Mouse (Mus musculus): ENCODE data around the gene Mgrn1.

Mgrn1 gene

DNA sequence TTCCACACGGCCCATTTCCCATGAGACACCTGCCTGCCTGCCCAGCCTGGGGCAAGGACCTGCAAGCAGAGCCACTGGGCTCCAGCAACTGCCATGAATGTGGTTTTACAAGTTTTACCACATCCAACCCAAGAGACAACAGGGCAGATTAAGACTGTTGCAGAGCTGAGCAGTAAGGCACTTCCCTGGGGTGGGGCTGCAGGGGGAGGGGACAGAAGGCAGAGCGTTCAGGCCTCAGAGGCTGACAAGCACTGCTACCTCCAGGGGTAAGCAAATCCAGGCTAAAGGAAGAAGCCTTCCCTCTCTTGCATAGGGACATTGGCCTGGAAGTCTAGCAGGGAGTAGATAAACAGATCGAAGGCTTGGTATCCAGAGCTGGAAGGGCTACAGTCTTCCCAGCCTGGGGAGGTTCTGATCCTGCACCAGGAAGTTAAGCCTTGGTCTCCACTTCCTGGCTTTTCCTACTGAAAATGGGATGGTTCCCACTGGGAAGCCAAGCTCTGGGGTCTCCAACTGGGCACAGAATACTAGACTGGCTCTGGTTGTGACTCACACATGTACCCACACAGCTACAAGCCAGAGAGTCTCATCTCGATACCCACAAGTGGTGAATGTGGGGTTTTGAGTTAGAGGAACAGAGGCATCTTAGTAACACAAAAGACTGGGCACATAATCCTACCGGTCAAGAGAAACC, 7.7 kb upstream of the Mgrn1 start:
- CTCF ChIA-PET, result no interaction called here

DNA sequence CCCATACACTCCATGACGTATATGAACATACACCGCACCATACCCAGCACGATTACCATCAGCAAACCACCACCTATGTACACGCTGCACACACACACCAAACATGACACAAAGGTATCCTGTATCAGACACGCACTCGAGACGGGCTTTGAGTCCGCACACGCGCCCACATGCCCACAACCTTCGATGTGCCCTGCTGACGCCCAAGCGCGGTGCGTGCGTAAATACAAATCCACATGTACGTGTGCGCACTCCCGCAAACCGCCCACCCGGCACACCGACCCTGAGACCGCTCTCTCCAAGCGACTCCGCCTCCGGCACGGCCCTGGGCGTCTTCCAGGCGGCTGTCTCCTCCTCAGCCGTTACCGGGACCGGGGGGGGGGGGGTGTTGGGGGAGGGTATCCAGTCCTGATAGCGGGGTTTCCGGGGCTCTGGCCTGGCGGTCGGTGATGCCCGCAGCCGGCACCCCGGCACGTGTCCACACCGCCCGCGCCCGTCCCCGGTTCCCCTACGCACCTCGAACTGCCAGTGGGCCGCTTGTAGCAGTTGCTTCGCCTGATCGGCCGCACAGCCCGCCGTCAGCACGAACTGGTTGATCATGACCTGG, 6.8 kb upstream of the Mgrn1 start:
- CTCF ChIA-PET, result interaction anchor here (0.7 to 1.7 kb wide), 2 partner anchors 34 to 60 kb away, joined by 3 to 10 read pairs; no protein-coding TSS in a partner anchor

DNA sequence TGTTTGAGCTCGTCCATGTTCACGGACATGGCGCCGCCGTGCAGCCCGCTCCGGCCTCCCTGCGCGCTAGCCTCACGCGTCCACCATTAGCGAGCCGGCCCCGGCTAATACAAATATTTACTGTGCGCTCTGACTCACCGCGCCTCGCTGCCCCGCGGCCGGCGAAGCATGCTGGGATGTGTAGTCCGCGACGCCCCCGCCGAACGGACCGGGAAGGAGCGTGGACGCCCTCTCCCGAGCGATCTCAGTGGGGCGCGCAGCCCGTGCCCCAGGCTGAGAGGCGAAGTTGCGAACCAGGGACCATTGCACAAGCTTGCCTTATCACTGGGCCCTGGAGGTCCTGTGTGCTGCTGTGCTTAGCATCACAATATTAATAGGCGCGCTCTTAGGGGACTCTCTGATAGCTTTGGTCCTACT, 6.3 kb upstream of the Mgrn1 start:
- CTCF ChIA-PET, result interaction anchor here (0.5 to 1.7 kb wide), 4 partner anchors 15 to 216 kb away, joined by 3 to 12 read pairs (median 10); no protein-coding TSS in a partner anchor

DNA sequence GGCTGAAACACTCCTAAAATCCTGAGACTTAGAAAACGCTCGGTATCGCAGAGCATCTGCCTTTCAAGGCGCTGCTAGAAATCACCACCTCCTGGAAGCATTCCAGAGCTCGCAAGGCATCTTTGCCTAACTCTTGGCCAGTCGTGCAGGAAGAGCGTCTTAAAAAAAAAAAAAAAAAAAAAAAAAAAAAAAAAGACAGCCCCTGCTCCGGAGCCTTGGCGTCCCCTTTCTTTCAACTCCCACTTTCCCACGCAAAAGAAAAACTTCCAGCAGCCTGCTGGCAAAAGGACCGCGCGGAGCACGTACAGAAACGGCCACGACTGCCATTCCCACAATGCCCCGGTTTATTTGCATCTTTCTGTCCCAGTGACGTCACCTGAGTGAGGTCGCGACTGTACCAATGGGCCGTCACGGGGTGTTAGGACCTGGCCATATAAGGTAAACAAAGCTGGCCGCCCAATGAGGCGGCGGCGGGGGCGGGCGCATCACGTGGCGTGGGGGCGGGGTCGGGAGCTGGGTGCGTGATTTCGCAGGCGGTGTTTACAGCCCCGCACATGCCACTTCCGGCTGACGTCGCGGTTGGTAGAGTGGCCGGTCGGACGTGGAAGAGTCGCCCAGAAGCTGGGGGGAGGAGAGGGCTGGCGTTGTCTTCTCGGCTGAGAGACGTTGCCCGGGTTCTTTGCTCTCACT, 5.8 kb upstream of the Mgrn1 start, which contains the start of gene Ubald1:
Gene Ubald1, minus strand, starts transcription at position 180 of the 690 bp plus-strand sequence.
- CTCF ChIA-PET, result interaction anchor here (0.5 to 1.7 kb wide), 3 partner anchors 14 to 216 kb away, joined by 9 to 12 read pairs (median 10); no protein-coding TSS in a partner anchor

DNA sequence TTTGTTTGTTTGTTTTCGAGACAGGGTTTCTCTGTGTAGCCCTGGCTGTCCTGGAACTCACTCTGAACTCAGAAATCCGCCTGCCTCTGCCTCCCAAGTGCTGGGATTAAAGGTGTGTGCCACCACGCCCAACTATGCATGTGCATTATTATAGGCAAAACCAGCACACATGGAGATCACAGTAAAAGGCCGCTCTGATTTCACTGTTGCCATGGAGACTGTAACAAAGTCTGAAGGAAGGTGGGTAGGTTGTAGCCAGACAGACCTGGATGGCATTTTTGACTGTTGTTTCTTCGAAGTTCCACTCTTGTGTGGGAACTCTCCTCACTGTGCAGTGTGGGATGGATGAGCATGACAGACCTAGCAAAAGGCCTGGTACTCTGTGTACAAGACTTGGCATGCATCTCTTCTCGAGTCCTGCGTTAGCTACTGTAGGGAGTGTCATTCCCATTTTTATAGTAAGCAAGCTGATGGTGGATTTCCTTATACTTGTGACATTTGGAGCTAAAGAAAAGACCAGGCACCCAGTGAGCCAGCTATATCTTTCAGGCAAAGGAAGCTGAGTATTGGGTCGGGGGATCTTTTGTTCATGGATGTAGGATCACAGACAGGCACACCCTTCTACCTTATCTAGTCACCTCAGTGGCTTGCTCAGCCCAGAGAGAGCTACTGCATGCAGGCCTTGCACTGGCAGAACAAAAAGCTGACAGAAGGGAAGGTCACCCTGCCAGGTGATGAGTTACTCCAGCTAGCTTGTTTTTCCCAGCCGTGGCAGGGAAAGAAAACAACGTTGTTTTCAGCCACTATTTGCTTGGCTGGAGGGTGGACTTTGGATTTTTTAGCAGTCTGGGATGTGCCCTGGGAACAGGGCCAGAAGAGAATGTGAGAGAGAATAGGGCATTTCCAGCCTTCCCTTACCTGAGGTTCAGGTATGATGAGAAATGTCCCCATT, 4.4 kb upstream of the Mgrn1 start:
- CTCF ChIA-PET, result no interaction called here

DNA sequence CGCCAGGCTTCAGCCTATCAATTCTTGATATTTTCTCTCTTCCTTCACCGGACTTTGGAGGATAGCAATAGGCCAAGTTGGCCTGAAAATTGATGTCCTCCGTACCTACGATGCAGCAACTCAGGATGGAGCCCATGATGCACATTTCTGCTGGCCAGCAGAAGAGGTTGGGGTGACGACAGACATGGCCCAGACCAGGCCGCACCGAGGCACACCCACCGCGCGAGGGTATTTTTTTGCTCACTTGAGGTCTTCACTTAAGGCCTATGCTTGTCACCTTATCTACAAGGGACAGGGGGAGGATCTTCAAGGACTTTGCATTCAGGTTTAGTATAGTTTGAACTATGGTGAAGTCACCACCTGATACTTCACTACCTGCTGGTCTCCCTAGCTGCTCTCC, 1.1 kb upstream of the Mgrn1 start:
- CTCF ChIA-PET, result interaction anchor here (0.6 kb wide), 1 partner anchor 93 kb away, joined by 14 read pairs; no protein-coding TSS in a partner anchor

DNA sequence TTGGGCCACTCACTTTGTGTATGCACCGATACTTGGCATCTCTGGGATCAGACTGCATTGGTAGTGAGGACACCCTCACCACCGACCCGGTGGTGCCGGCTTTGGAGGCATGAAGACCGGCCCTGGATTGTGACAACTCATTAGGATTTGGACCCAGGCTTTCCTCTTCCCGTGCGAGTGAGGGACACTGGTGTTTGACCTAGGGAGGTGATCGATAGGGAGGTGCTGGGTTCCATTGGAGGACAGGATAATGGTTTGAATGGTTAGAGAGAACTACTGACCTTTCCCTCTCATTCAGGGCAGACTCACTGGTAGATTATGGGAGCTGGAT, 606 bp downstream of the Mgrn1 start:
- CTCF ChIA-PET, result no interaction called here

DNA sequence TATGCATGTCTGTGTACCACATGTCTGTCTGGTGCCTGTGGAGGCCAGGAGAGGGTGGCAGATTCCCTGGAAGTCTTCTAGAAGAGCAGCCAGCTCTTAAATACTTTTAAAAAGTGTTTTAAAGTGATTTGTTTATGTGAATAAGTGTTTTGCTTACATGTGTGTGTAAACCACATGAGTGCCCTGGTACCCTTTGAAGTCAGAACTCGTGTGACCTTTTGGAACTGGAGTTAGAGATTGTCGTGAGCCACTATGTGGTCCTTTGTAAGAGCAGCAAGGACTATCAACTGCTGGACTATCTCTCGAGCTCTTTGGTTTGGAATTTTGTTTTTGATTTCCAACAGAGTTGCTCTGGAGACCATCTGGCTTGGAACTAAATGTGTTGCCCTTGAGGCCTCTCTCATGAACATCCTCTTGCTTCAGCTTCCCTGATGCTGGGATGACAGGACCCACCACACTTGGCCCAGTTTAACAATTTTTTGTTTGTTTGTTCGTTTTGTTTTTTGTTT, 4.2 kb downstream of the Mgrn1 start:
- CTCF ChIA-PET, result no interaction called here

DNA sequence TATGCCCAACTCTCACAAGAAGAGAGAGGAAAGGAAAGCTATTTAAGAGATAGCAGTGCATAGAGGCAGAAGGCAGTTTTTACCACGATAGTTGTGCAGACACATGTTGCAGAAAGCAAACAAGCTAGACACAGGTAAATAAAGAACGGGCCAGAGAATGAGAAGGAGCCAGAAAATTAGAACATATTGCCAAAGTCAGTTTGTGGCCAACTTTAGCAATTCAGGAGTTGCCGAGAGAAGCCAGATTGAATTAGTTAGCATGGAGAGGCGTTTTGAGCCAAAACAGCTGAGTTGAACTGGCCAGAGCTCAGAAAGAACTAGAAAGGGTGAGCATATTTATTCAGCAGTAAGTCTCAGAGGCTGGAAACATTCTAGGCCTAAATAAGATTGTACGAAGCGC, 6.1 kb downstream of the Mgrn1 start:
- CTCF ChIA-PET, result interaction anchor here (0.7 kb wide), 1 partner anchor 21 kb away, joined by 3 read pairs; no protein-coding TSS in a partner anchor

DNA sequence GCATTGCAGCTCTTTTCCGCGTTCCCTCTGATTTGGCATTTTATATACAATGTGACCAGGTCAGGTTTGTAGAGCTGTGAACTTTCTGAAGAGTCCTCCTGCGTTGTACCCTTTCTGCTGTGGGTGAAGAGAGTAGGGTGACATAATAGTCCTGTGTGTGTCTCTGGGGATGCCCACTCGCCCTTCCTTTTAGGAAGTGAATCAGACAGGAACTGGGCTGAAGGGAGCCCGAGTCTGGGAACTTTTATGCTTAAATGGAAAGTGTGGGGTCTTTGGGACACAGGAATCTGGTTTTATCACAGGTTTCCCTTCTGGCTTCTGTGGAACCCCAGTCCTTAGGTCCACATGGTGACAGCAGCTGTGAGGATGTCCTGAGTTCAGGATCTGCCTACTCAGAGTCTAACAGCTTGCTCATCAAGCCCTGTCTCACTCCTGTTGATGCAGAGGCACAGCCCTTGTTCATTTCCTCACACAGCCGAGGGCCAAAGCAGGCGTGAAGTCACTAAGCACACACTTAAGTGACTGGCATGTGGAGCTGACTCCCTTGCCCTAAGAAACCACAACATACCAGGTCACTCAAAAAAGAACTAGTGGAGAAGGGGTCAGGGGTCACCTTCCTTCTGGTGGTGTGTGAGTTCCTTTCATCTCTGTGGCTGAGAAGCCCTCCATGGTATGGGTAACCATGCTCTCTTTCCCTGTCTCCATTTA, 8.3 kb downstream of the Mgrn1 start:
- CTCF ChIA-PET, result interaction anchor here (0.6 kb wide), 1 partner anchor 14 kb away, joined by 12 read pairs; the partner anchor contains the start of gene Ubald1

DNA sequence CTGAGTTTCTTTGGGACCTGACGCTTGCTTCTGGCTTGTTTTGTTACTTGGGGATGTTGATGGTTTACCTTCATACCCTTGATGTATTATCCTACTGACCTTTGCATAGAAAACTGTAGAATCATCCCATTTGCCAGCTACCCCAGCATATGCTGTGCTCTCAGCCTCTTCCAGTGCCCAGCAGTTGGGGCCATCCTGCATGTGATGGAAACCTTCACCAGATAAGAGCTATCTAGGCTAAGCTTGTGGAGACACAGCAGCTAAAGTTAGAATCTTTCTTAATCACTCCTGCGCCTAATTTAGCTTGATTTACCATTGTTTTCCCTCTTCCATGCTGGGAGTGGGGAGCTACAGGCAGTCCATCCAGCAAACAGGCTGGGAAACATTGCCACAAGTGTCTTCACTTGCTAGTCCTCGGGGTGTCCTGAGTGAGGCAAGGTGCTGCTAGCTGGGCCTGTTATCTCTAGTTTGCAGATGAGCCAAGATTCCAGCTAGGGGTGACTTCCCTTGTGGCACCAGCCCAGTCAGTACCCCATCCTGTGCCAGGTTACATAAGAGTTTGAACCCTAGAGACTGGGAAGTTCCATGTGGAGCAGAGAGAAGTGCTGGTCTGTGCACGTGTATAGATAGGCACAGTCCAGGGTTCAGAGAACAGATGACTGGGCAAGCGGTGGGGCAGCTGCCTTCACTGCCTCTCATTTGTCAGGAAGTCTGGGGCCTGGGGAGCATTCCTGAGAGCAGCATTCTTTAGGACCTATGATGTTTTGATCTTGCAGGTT, 10.4 kb downstream of the Mgrn1 start:
- CTCF ChIA-PET, result interaction anchor here (0.7 kb wide), 1 partner anchor 12 kb away, joined by 5 read pairs; no protein-coding TSS in a partner anchor

DNA sequence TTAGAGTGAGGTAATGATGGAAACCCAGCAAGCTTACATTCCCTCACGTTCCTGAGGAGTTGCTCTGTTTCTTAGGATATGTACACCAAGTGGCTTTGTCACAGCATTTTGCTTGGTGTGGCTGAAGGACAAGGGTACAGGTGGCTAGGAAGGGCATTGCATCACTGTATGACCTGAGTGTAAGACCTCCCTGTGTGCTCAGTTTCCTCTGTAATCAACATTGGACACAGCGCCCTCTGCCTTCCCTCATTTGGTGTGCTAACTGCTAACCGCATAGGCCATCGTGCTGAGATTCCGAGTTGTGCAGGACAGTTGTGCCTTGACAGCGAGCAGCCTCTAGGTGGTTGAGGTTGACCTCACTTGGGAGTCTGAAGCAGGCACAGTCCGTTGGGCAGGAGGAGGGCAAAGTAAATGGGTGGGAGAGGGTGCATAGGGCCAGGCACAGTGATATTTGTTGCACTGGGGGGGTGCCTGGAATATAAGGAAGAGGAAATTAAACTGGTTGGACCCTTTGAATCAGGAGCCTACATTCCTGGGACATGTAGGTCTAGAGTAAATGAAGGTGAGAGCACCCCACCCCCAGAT, 11.2 kb downstream of the Mgrn1 start:
- CTCF ChIA-PET, result no interaction called here

DNA sequence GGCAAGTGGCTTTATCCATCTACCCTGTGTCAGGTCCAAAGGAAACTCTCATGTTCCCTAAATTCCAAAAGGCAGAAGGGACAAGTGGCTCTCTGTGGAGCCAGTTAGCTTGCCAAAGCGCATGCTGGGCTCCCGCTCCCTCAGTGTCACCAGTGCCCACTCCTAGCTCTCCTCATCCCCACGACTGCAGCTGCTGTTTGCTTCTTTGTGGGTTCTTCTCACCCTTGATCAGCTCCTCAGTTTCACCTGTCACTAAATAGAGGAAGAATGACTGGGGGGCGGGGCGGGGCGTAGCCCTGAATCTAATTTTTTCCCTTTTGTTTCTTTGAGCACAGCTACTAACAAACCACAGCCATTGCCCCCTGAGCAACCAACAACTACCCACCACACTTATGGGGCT, 12.8 kb downstream of the Mgrn1 start:
- CTCF ChIA-PET, result no interaction called here

DNA sequence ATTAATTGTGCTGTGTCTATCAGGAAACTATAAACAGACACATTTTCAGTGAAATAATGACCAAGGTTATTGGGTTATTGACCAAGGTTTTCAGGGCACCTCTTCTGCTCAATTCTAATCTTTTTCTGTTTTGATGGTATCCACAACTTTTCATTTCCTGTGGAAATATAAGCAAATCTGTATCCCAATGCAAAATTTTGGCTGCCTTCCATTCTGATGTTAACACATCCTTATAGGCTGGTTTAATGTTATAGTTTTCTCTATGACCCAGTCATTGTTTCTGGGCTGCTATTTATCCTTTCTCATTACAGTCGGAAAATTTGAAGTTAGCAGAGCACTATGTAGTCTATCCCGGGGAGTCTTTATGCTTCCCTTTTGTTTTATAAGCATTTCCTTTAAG, 13.7 kb downstream of the Mgrn1 start:
- CTCF ChIA-PET, result no interaction called here

DNA sequence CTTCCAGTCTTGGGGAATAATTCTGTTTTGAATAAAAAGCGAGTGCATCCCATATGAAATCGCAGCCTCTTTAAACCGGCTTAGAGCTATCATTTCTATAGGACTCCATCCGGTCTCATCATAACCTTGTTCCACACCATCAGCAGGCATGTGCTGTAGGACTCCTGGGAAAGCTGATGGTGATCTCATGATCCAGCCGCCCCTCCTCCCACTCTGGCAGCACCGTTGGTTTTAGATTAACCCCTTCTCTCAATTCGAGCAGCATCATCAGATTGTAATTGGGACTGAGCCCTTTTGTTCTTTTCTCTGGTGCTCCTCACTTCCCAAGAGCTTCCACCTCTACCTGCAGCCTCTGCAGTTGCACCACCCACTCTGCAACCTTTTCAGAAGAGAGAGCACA, 15.1 kb downstream of the Mgrn1 start:
- CTCF ChIA-PET, result no interaction called here

DNA sequence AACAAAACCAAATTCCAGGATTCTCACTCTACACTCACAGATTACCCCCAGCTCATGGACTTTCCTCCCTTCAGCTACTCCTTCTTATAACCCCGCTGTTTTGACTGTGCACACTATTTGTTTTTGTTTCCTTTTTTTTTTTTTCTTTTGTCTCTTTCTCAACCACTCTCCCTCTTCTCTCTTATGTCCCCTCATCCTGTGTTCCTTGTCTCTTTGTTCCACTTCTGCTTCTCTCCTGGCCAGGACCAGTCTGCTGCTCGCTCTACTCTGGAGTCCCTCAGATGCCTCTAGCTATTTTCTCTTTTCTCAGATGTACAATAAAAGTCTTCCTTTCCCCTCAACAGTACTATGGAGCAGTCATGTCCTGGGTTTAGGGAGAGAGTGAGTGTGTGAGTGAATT, 16.3 kb downstream of the Mgrn1 start:
- CTCF ChIA-PET, result no interaction called here

DNA sequence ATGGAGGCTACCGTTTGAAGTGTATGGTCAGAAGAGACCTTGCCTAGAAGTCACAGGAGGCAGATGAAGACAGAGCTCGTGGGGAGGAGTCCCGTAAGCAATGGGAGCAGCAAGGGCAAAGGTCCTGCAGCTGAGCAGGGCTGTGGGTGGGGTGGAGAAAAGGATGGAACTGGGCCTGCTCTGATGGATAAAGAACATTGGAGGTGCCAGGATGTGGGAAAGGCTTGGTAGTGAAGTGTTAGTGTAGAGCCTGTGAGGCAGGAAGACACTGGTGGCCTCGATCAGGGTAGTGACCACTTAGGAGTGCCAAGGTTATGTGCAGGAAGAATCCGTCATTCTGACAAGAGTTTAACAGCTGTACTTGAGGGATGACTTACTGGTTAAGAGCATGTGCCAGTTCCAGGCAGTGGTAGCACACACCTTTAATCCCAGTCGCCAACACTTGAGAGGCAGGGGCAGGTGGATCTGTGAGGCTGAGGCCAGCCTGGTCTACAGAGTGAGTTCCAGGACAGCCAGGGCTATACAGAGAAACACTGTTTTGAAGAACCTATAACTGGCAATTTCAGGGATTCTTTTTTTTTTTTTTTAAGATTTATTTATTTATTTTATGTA, 17.5 kb downstream of the Mgrn1 start:
- CTCF ChIA-PET, result interaction anchor here (0.6 kb wide), 1 partner anchor 28 kb away, joined by 8 read pairs; no protein-coding TSS in a partner anchor

DNA sequence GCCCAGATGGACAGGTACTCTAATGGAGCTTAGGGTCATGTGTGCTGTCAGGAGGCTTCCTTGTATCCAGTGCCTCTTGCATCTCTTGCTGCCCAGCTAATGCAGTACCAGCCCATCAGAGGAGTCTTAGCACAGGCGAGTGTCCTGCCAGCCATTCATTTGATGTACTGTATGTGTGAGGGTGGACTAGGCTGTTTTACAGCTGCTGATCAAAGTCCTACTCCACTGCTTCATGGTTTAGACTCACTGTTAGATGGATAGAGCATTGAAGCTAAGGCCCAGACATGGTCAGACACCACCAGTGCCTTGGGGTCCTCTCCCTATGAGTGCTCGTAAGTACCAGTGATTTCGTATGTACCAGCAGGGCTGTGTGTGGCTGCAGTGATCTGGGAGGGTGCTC, 18.8 kb downstream of the Mgrn1 start:
- CTCF ChIA-PET, result interaction anchor here (0.5 kb wide), 1 partner anchor 169 kb away, joined by 3 read pairs; no protein-coding TSS in a partner anchor

DNA sequence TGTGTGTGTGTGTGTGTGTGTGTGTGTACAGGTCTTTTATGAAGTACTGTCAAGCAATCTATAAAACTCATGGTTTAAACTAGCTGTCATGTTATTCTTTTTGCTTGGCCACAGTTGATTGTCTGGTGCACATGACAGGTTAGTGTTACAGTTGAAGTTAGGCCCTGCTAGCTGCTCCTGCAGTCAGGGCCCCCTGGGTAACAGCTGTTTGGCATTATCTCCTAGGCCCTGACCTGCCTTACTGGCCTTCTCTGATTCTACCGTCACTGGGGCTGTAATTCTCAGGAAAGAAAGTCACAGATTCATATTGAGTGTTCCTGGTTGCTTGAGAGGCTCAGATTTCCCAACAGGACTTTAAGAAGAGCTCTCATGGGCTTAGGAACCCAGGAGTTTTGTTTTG, 19.5 kb downstream of the Mgrn1 start:
- CTCF ChIA-PET, result no interaction called here

Data from spleen, embryonic (tissue).